Mouse (Mus musculus) embryonic fibroblast, embryonic 13.5 days (primary cell): Measurements from ENCODE around the gene Adipor2.

ENCODE experiments used
- CTCF ChIP-seq: IDR thresholded peaks from 2 replicates; pipeline ENCODE4 v1.5.1; 2011; ENCODE audit warnings: mild to moderate bottlenecking, control low read depth, low read length, moderate library complexity, borderline replicate concordance; ENCODE audit not compliant: insufficient read depth
- POLR2A ChIP-seq: IDR thresholded peaks from 2 replicates; pipeline ENCODE4 v1.6.1; 2011; ENCODE audit warnings: low read depth, mild to moderate bottlenecking, control low read depth, low read length, moderate library complexity

GRCm38 (mm10) chr6:119412588-119412987 lies 4.9 kb downstream of the Adipor2 start:
- TF ChIP-seq CTCF, result no peak
- no peak for TF ChIP-seq POLR2A
